Mouse (Mus musculus) kidney, postnatal 0 days (tissue): ENCODE results near the gene Saa3. TPM values are rescaled to one million over a fixed set of nuclear protein-coding genes. Genes with fewer than 3 reads are reported as not detected.

Source experiments
- ATAC-seq: fragments of 200-750 bp; cut with Nextera tagmentation; replicated peaks from 2 replicates; pipeline ENCODE4 v1.8.0; 2017; ENCODE audit warnings: low read depth, moderate number of reproducible peaks, moderate TSS enrichment, moderate library complexity; ENCODE audit not compliant: low FRiP score
- DNase-seq: peaks from one replicate; pipeline ENCODE4 v3.0.0-alpha.2; 2016; ENCODE audit warnings: low spot score
- H3K27ac ChIP-seq: fragments of 300-500 bp; sonication (generic); 2 replicates; pipeline ENCODE4 v1.5.1; 2014; ENCODE audit warnings: mild to moderate bottlenecking
- H3K27me3 ChIP-seq: fragments of 300-500 bp; sonication (generic); 2 replicates; pipeline ENCODE4 v1.6.1; 2014; ENCODE audit warnings: low read length, mixed read lengths; ENCODE audit not compliant: insufficient read depth
- H3K36me3 ChIP-seq: fragments of 300-500 bp; sonication (generic); 2 replicates; pipeline ENCODE4 v1.6.1; 2014; ENCODE audit warnings: low read length, mixed read lengths; ENCODE audit not compliant: insufficient read depth
- H3K4me1 ChIP-seq: fragments of 300-500 bp; sonication (generic); replicated peaks from 2 replicates; pipeline ENCODE4 v1.6.1; 2014; ENCODE audit warnings: antibody characterized with exemption, low read length, mixed read lengths; ENCODE audit not compliant: insufficient read depth
- H3K4me2 ChIP-seq: fragments of 300-500 bp; sonication (generic); 2 replicates; pipeline ENCODE4 v1.6.1; 2014; ENCODE audit warnings: mild to moderate bottlenecking, low read length, moderate library complexity, mixed read lengths
- H3K4me3 ChIP-seq: fragments of 300-500 bp; sonication (generic); replicated peaks from 2 replicates; pipeline ENCODE4 v1.5.1; 2014; ENCODE audit warnings: low read depth, low read length
- H3K9ac ChIP-seq: fragments of 300-500 bp; sonication (generic); 2 replicates; pipeline ENCODE4 v1.6.1; 2014; ENCODE audit warnings: low read depth, low read length
- H3K9me3 ChIP-seq: fragments of 300-500 bp; sonication (generic); replicated peaks from 2 replicates; pipeline ENCODE4 v1.6.1; 2016; ENCODE audit warnings: low read length, inconsistent platforms, mixed read lengths
- CTCF ChIP-seq: IDR thresholded peaks from 2 replicates; pipeline ENCODE4 v1.5.1; 2016; ENCODE audit warnings: antibody characterized with exemption, low read depth, mild to moderate bottlenecking, moderate library complexity
- WGBS: fragments of 180-500 bp; shearing (Covaris S2); extraction: QIAGEN DNeasy Blood & Tissue Kit; methylation state at CpG from one replicate; pipeline ENCODE4 v1.1.7; 2014; 5-methylcytosine and 5-hydroxymethylcytosine counted together
- polyA plus RNA-seq: library from polyadenylated mRNA; unstranded; fragments of >200 nt; fragmentation: Nextera tagmentation; extraction: Ambion mirVana; gene quantifications from 2 replicates; pipeline ENCODE4 v1.2.1, GENCODE M21; 2015

Saa3 gene
- polyA plus RNA-seq, 1 experiment from 2014 or later, result 0.49 TPM

DNA sequence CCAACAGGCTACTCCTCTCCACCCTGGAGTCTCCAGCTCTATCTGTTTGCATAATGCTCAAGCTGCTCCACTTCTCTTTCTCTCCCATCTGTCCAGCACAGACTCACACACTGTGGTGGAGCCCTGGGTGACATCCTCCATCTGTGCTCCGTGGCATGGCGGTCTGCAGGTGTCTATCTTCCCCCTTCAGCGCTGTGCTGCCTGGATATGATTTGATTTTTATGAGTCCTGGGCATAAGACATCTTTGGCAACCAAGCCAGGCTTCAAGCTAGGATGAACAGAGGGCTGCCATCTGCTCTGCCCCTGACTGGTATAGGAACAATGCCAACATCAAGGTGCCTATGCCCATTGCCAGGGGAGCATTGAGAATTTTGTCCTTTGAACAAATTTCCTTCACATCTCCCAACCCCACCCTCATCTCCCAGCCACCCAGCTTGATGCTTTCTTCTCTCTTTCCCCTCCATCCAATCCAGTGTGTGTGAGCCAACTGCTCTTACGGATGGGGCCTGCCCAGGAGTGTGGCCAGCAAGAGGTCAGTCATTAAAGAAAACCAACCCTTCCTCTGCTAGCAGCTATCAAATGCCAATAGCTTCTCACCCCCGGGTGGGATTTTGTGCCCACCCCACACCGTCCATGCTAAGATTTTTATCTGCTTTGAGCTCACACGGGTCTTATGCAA, 3.2 kb upstream of the Saa3 start:
- H3K4me3 ChIP-seq, result no peak overlapping the region
- WGBS, result 78% methylated on average over 7 of the region's 7 CpGs
- no peak for TF ChIP-seq CTCF
- no peak overlapping the region for H3K27ac ChIP-seq
- no peaks in the 10 kb centered on the region for H3K27me3 ChIP-seq
- no peak overlapping the region for H3K9ac ChIP-seq
- H3K4me2 ChIP-seq, result no peak overlapping the region
- no peaks in the 10 kb centered on the region for H3K9me3 ChIP-seq
- no peaks in the 10 kb centered on the region for H3K36me3 ChIP-seq
- no peaks in the 10 kb centered on the region for H3K4me1 ChIP-seq
- ATAC-seq, result no peak
- no peak for DNase-seq

DNA sequence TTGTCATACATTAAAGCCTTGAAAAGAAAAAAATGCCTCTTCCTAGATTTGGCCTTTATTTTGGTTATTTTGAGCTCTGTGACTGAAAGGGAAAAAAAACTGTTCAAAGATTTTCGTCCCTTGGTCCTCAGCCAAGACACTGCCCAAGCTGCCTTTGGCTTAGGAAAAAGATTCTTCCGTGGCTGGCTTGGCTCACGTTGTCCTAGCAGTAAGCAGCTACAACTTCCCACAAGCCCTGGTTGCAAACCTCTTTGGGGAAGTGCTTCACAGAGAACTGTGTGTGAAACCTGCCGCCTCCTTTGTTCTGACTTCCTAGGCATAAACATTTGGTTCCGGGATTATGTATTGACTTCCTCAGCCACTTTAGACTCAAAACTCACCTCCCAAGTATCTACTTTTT, 1.4 kb upstream of the Saa3 start:
- ATAC-seq, result no peak
- WGBS, result 38% methylated on average over 5 of the region's 5 CpGs
- no peak overlapping the region for H3K9ac ChIP-seq
- H3K36me3 ChIP-seq, result no peaks in the 10 kb centered on the region
- H3K9me3 ChIP-seq, result no peaks in the 10 kb centered on the region
- no peaks in the 10 kb centered on the region for H3K4me1 ChIP-seq
- no peak for DNase-seq
- TF ChIP-seq CTCF, result no peak
- no peak overlapping the region for H3K27ac ChIP-seq
- no peak overlapping the region for H3K4me3 ChIP-seq
- H3K27me3 ChIP-seq, result no peaks in the 10 kb centered on the region
- H3K4me2 ChIP-seq, result no peak overlapping the region

DNA sequence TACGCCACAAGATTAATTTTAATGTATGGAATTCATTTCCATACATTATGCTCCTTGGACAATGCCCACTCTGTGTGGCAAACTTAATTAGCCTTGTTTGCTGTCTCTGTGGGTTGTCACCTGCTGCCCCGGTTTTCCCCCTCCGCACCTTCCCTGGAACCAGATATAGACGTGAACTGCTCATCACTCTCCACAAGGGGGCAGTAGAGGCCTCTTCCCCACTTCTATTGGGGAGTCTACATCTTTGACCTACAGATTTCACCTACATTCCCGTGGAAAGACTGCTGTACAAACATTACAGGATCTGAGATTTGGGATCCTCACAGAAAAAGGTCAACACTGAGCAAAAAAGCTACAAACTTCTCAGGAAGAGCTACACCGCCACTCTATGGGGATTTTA, 982 bp downstream of the Saa3 start:
- 32% methylated on average over 6 of the region's 6 CpGs for WGBS
- H3K27me3 ChIP-seq, result no peaks in the 10 kb centered on the region
- H3K27ac ChIP-seq, result no peak overlapping the region
- peak; percentile 89 for TF ChIP-seq CTCF
- DNase-seq, result peak; percentile 75
- H3K9me3 ChIP-seq, result no peaks in the 10 kb centered on the region
- no peak overlapping the region for H3K4me3 ChIP-seq
- no peaks in the 10 kb centered on the region for H3K4me1 ChIP-seq
- H3K36me3 ChIP-seq, result no peaks in the 10 kb centered on the region
- ATAC-seq, result no peak
- no peak overlapping the region for H3K4me2 ChIP-seq
- no peak overlapping the region for H3K9ac ChIP-seq

DNA sequence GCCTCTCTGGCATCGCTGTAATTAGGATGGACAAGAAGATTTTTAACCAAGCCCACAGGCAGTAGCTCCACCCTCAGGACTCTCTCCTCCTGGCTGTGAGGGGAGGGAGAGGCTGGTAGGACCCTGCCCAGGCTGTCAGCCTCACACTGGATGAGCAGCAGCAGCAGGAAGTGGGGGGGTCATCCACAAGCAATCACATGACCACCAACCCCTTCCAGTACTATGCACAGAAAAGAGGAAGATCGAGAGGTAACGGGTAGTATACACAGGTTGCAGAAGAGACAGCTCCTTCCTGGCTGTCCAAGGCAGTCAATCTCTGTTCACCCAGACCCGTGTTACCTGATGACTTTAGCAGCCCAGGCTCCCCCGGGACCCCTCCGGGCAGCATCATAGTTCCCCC, 3.2 kb downstream of the Saa3 start:
- no peak overlapping the region for H3K4me2 ChIP-seq
- no peaks in the 10 kb centered on the region for H3K27me3 ChIP-seq
- no peak for TF ChIP-seq CTCF
- 0 out of 2 replicates have a peak overlapping the region, but pooled peaks have one; percentile 31 for H3K9ac ChIP-seq
- H3K4me1 ChIP-seq, result no peaks in the 10 kb centered on the region
- H3K9me3 ChIP-seq, result no peaks in the 10 kb centered on the region
- no peaks in the 10 kb centered on the region for H3K36me3 ChIP-seq
- no peak overlapping the region for H3K27ac ChIP-seq
- H3K4me3 ChIP-seq, result no peak overlapping the region
- ATAC-seq (no peak), DNase-seq (no peak)
- WGBS, result 64% methylated on average over 6 of the region's 6 CpGs

DNA sequence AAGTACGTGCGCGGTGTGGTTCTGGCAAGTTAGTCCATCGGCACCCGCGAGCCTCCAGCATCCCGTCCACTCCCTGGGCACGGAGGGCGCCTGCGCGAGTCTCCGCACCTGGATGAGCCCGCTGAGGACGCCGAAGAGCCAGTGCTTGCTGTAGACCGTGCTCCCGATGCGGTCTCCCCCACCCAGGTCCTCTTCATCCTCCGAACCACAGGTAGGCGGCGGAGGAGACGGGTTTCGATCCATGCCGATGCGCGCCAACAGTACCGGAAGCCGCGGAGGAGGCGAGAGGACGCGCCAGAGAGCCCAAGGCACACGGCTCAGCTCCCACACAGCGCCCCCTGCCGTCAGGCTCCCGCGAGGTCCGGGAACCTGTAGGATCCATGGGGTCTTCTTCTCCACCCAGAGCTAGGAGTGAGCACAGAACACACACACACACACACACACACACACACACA, 5.1 kb downstream of the Saa3 start, which contains the start of gene Saal1:
Gene Saal1 (minus strand): TSS at position 291 of the 455 bp plus-strand sequence.
- Histone ChIP-seq H3K4me2 (peak within 1 kb of the TSS; percentile 68), H3K4me1 (no peaks in the 10 kb centered on the region), H3K36me3 (peaks cover 16% of the 10 kb centered on the region), H3K9ac (peak within 1 kb of the TSS; percentile 72), H3K27ac (peak within 1 kb of the TSS; percentile 72; the same call in 1 of the 2 replicates), H3K4me3 (peak within 1 kb of the TSS; percentile 72), H3K9me3 (no peaks in the 10 kb centered on the region), H3K27me3 (no peaks in the 10 kb centered on the region)
- DNase-seq (peak; percentile 92), ATAC-seq (peak; percentile 96)
- under 1% methylated on average over 38 of the region's 38 CpGs for WGBS
- peak; percentile 97 for TF ChIP-seq CTCF

DNA sequence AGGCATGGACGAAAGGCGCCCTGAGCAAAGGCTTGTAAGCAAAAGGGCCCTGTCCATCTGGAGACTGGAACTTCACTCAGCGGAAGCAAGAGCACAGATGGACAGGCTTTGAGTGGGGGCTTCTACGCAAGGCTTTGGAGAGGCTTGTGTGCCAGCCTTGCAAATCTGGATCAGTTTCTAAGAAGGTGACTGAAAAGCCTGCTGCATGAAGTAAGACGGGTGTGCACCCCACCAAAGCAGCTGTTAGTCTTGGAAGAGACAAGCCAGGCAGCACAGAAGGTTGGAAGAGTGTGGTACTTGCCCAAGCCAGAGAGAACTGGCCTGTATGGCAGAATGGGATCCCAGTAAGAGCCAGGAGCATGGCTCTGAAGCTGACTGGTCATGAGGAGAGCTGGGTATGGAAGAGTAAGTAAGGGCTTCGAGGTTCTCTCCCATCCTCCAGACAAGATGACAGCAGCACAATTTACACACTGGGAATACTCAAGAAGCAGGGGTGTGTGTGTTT, 14.9 kb downstream of the Saa3 start:
- Histone ChIP-seq H3K4me1 (no peaks in the 10 kb centered on the region), H3K27me3 (no peaks in the 10 kb centered on the region), H3K9me3 (no peaks in the 10 kb centered on the region), H3K4me3 (no peak overlapping the region), H3K36me3 (peaks cover 66% of the 10 kb centered on the region), H3K9ac (no peak overlapping the region), H3K4me2 (no peak overlapping the region), H3K27ac (no peak overlapping the region)
- no peak for ATAC-seq
- no peak for DNase-seq
- 91% methylated on average over 6 of the region's 6 CpGs for WGBS
- TF ChIP-seq CTCF, result no peak
